Mouse (Mus musculus): ENCODE measurements around the gene Nrip2. TPM values are rescaled to one million over a fixed set of nuclear protein-coding genes. Genes with fewer than 3 reads are reported as not detected.

Nrip2 gene
- polyA plus RNA-seq, 1 experiment from 2014 or later, result 0.42 TPM

- H3K9ac ChIP-seq (replicated peaks), result no peak overlapping the region
- H3K36me3 ChIP-seq (replicated peaks; ENCODE audit: insufficient read depth, low read length), result peaks cover 51% of the 10 kb centered on the region
- TF ChIP-seq CTCF (IDR thresholded peaks at IDR 0.05; ENCODE audit: low read depth), result no peak
- TF ChIP-seq EP300 (IDR thresholded peaks at IDR 0.05; ENCODE audit: low read depth), result no peak
Measured at GRCm38 (mm10) chr6:128429826-128430225, 30.7 kb downstream of the Nrip2 start.

DNA sequence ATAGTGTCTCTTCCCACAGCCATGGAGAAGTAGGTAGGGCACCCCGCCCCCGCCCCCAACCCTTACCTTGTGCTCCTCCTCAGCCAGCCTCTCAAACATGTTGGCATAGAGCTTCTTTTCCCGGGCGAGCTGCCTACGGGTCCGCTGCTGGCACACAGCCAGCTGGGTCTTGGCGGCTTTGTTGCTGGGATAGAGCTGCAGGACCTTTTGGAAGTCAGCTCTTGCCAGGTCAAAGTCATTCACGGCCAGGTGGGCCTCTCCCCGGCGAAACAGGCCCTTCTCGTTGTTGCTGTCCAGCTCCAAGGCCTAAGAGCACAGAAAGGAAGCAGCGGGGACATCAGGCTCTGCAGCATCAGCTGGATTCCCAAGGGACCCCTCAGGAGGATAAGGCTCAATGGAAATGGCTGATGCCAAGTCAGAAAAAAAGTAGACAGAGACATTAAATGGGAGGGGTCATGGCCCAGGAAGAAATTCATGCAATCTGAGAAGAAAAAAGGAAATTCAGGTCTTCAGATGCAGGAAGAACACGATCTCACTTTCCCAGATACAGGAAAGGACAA is 33.3 kb downstream of the Nrip2 start:
- TF ChIP-seq CTCF (IDR thresholded peaks at IDR 0.05; ENCODE audit: low read depth) (no peak), EP300 (IDR thresholded peaks at IDR 0.05; ENCODE audit: low read depth) (no peak)
- 90% methylated on average over 13 of the region's 13 CpGs for WGBS (ENCODE audit: insufficient replicate concordance)
- Histone ChIP-seq H3K9me3 (ENCODE audit: low read length) (no peaks in the 10 kb centered on the region), H3K27ac (ENCODE audit: low read depth) (no peak overlapping the region), H3K36me3 (replicated peaks; ENCODE audit: insufficient read depth, low read length) (peaks cover 61% of the 10 kb centered on the region), H3K4me3 (ENCODE audit: low read depth, low read length) (no peak overlapping the region), H3K9ac (replicated peaks) (no peak overlapping the region), H3K27me3 (ENCODE audit: insufficient read depth, low read length) (no peaks in the 10 kb centered on the region), H3K4me2 (ENCODE audit: low read depth, low read length) (no peak overlapping the region), H3K4me1 (ENCODE audit: insufficient read depth) (peaks cover 18% of the 10 kb centered on the region)
- DNase-seq (no peak), ATAC-seq (no peak)

More at GRCm38 (mm10) chr6:128429826-128430225, 30.7 kb downstream of the Nrip2 start:
- DNase-seq (no peak), ATAC-seq (no peak)
- Histone ChIP-seq H3K9me3 (ENCODE audit: low read length) (no peaks in the 10 kb centered on the region), H3K4me1 (ENCODE audit: insufficient read depth) (no peaks in the 10 kb centered on the region; the same call in none of the 2 replicates), H3K27ac (ENCODE audit: low read depth) (no peak overlapping the region), H3K4me2 (ENCODE audit: low read depth, low read length) (no peak overlapping the region), H3K27me3 (ENCODE audit: insufficient read depth, low read length) (no peaks in the 10 kb centered on the region), H3K4me3 (ENCODE audit: low read depth, low read length) (no peak overlapping the region)
- 73% methylated on average over 6 of the region's 6 CpGs for WGBS (ENCODE audit: insufficient replicate concordance)

GRCm38 (mm10) chr6:128433566-128433965 is 34.5 kb downstream of the Nrip2 start:
- no peak for ATAC-seq
- peaks cover 60% of the 10 kb centered on the region for H3K36me3 ChIP-seq (replicated peaks; ENCODE audit: insufficient read depth, low read length)
- no peak for DNase-seq
- H3K9ac ChIP-seq (replicated peaks), result no peak overlapping the region
- no peak overlapping the region for H3K4me2 ChIP-seq (ENCODE audit: low read depth, low read length)
- TF ChIP-seq CTCF (IDR thresholded peaks at IDR 0.05; ENCODE audit: low read depth) (no peak), EP300 (IDR thresholded peaks at IDR 0.05; ENCODE audit: low read depth) (no peak)
- H3K4me3 ChIP-seq (ENCODE audit: low read depth, low read length), result no peak overlapping the region
- no peaks in the 10 kb centered on the region for H3K9me3 ChIP-seq (ENCODE audit: low read length)
- no peak overlapping the region for H3K27ac ChIP-seq (ENCODE audit: low read depth)
- peaks cover 18% of the 10 kb centered on the region for H3K4me1 ChIP-seq (ENCODE audit: insufficient read depth)
- 87% methylated on average over 13 of the region's 13 CpGs for WGBS (ENCODE audit: insufficient replicate concordance)
- H3K27me3 ChIP-seq (ENCODE audit: insufficient read depth, low read length), result no peaks in the 10 kb centered on the region

- Histone ChIP-seq H3K4me2 (ENCODE audit: low read depth, low read length) (peak overlapping the region; percentile 11; the same call in 1 of the 2 replicates), H3K9me3 (ENCODE audit: low read length) (no peaks in the 10 kb centered on the region), H3K4me3 (ENCODE audit: low read depth, low read length) (no peak overlapping the region), H3K36me3 (replicated peaks; ENCODE audit: insufficient read depth, low read length) (peaks cover 47% of the 10 kb centered on the region), H3K27me3 (ENCODE audit: insufficient read depth, low read length) (no peaks in the 10 kb centered on the region), H3K4me1 (ENCODE audit: insufficient read depth) (peaks cover 23% of the 10 kb centered on the region), H3K27ac (ENCODE audit: low read depth) (no peak overlapping the region), H3K9ac (replicated peaks) (no peak overlapping the region)
- 31% methylated on average over 5 of the region's 5 CpGs for WGBS (ENCODE audit: insufficient replicate concordance)
- ATAC-seq, result no peak
- peak; percentile 80 for DNase-seq
- no peak for TF ChIP-seq CTCF (IDR thresholded peaks at IDR 0.05; ENCODE audit: low read depth)
- no peak for TF ChIP-seq EP300 (IDR thresholded peaks at IDR 0.05; ENCODE audit: low read depth)
Measured at GRCm38 (mm10) chr6:128435474-128435873, 36.4 kb downstream of the Nrip2 start.

GRCm38 (mm10) chr6:128436356-128437005 is 37.4 kb downstream of the Nrip2 start:
- Histone ChIP-seq H3K4me2 (ENCODE audit: low read depth, low read length) (peak overlapping the region; percentile 91), H3K9me3 (ENCODE audit: low read length) (no peaks in the 10 kb centered on the region), H3K27me3 (ENCODE audit: insufficient read depth, low read length) (no peaks in the 10 kb centered on the region), H3K9ac (replicated peaks) (no peak overlapping the region), H3K4me3 (ENCODE audit: low read depth, low read length) (no peak overlapping the region; the same call in 1 of the 2 replicates), H3K4me1 (ENCODE audit: insufficient read depth) (peaks cover 23% of the 10 kb centered on the region), H3K36me3 (replicated peaks; ENCODE audit: insufficient read depth, low read length) (peaks cover 40% of the 10 kb centered on the region), H3K27ac (ENCODE audit: low read depth) (no peak overlapping the region)
- no peak for TF ChIP-seq EP300 (IDR thresholded peaks at IDR 0.05; ENCODE audit: low read depth)
- TF ChIP-seq CTCF (IDR thresholded peaks at IDR 0.05; ENCODE audit: low read depth), result no peak
- DNase-seq (no peak), ATAC-seq (no peak)
- WGBS (ENCODE audit: insufficient replicate concordance), result 73% methylated on average over 8 of the region's 8 CpGs

- ATAC-seq, result no peak; the same call in 1 of the 2 replicates
- Histone ChIP-seq H3K27me3 (ENCODE audit: insufficient read depth, low read length) (no peaks in the 10 kb centered on the region), H3K4me3 (ENCODE audit: low read depth, low read length) (peak overlapping the region; percentile 83), H3K36me3 (replicated peaks; ENCODE audit: insufficient read depth, low read length) (peaks cover 34% of the 10 kb centered on the region), H3K4me1 (ENCODE audit: insufficient read depth) (peaks cover 23% of the 10 kb centered on the region), H3K27ac (ENCODE audit: low read depth) (peak overlapping the region; percentile 79), H3K4me2 (ENCODE audit: low read depth, low read length) (peak overlapping the region; percentile 91), H3K9ac (replicated peaks) (peak overlapping the region; percentile 77), H3K9me3 (ENCODE audit: low read length) (no peaks in the 10 kb centered on the region)
- DNase-seq, result no peak
- WGBS (ENCODE audit: insufficient replicate concordance), result 4% methylated on average over 10 of the region's 10 CpGs
- TF ChIP-seq EP300 (IDR thresholded peaks at IDR 0.05; ENCODE audit: low read depth), result no peak
- TF ChIP-seq CTCF (IDR thresholded peaks at IDR 0.05; ENCODE audit: low read depth), result no peak
Measured at GRCm38 (mm10) chr6:128437288-128437687, 38.2 kb downstream of the Nrip2 start.
